Mouse (Mus musculus) myocyte (in vitro differentiated cells): ENCODE data around the gene Clnk. TPM values are rescaled to one million over a fixed set of nuclear protein-coding genes. Genes with fewer than 3 reads are reported as not detected.

Experiments used
- H3K27me3 ChIP-seq: one replicate; pipeline ENCODE4 v1.6.1; 2011; ENCODE audit not compliant: control insufficient read depth, insufficient read depth, insufficient read length
- H3K36me3 ChIP-seq: one replicate; pipeline ENCODE4 v1.6.1; 2011; ENCODE audit not compliant: control insufficient read depth, insufficient read depth
- H3K4me2 ChIP-seq: one replicate; pipeline ENCODE4 v1.6.1; 2011; ENCODE audit warnings: low read depth, control low read depth
- H3K4me3 ChIP-seq: one replicate; pipeline ENCODE4 v1.5.1; 2011; ENCODE audit warnings: mild to moderate bottlenecking, control low read depth, moderate library complexity
- H3K79me2 ChIP-seq: one replicate; pipeline ENCODE4 v1.6.1; 2011; ENCODE audit not compliant: control insufficient read depth, insufficient read depth
- H3ac ChIP-seq: one replicate; pipeline ENCODE4 v1.6.1; 2011; ENCODE audit not compliant: control insufficient read depth, insufficient read length
- CEBPB ChIP-seq: IDR thresholded peaks from 2 replicates; pipeline ENCODE4 v1.6.1; 2011; ENCODE audit warnings: mild to moderate bottlenecking, moderate library complexity; ENCODE audit not compliant: poor library complexity, insufficient read depth, severe bottlenecking
- E2F4 ChIP-seq: IDR thresholded peaks from one replicate; pipeline ENCODE4 v1.6.1; 2011; ENCODE audit warnings: mild to moderate bottlenecking, control low read depth, moderate library complexity; ENCODE audit not compliant: insufficient read depth
- MAX ChIP-seq: IDR thresholded peaks from one replicate; pipeline ENCODE4 v1.6.1; 2011; ENCODE audit warnings: low read depth, mild to moderate bottlenecking, control low read depth
- MYOD1 ChIP-seq, 3 experiments: IDR thresholded peaks; one replicate each; pipeline ENCODE4 v1.6.1; 2011; ENCODE audit warnings: control low read depth in 2 of 3, low read depth in 2 of 3, mild to moderate bottlenecking in 2 of 3, moderate library complexity in 1 of 3; ENCODE audit not compliant: insufficient read length in 2 of 3, control insufficient read depth in 1 of 3
- MYOG ChIP-seq, 3 experiments: IDR thresholded peaks; one replicate each; pipeline ENCODE4 v1.6.1; 2011; ENCODE audit warnings: control low read depth in 2 of 3, low read depth in 2 of 3, mild to moderate bottlenecking in 2 of 3; ENCODE audit not compliant: insufficient read length in 2 of 3, control insufficient read depth in 1 of 3, insufficient read depth in 1 of 3
- POLR2A ChIP-seq: IDR thresholded peaks from one replicate; pipeline ENCODE4 v1.6.1; 2011; ENCODE audit warnings: low read depth, mild to moderate bottlenecking, control low read depth, moderate library complexity; ENCODE audit not compliant: insufficient read length
- POLR2AphosphoS2 ChIP-seq: IDR thresholded peaks from one replicate; pipeline ENCODE4 v1.6.1; 2011; ENCODE audit warnings: low read depth, control low read depth; ENCODE audit not compliant: insufficient read length
- REST ChIP-seq: IDR thresholded peaks from one replicate; pipeline ENCODE4 v1.6.1; 2011; ENCODE audit warnings: mild to moderate bottlenecking, control low read depth, moderate library complexity; ENCODE audit not compliant: insufficient read depth, insufficient read length
- SRF ChIP-seq: IDR thresholded peaks from one replicate; pipeline ENCODE4 v1.6.1; 2011; ENCODE audit warnings: low read depth; ENCODE audit not compliant: control insufficient read depth, insufficient read length
- TCF12 ChIP-seq: IDR thresholded peaks from one replicate; pipeline ENCODE4 v1.6.1; 2011; ENCODE audit warnings: mild to moderate bottlenecking, control low read depth; ENCODE audit not compliant: poor library complexity, insufficient read depth, severe bottlenecking
- TCF3 ChIP-seq: IDR thresholded peaks from one replicate; pipeline ENCODE4 v1.6.1; 2011; ENCODE audit warnings: low read depth, control low read depth; ENCODE audit not compliant: insufficient read length
- USF1 ChIP-seq: IDR thresholded peaks from one replicate; pipeline ENCODE4 v1.6.1; 2011; ENCODE audit warnings: low read depth, mild to moderate bottlenecking, control low read depth, moderate library complexity
- polyA plus RNA-seq: library from polyadenylated mRNA; unstranded; fragments of >200 nt; fragmentation: generic; extraction: Trizol; gene quantifications from one replicate; pipeline ENCODE4 v1.2.1, GENCODE M21; 2012; ENCODE audit warnings: missing spikeins

Gene Clnk
- polyA plus RNA-seq, 1 experiment: not detected

GRCm38 (mm10) chr5:38858015-38858721, 18.4 kb downstream of the Clnk start:
- no peak for TF ChIP-seq POLR2A
- TF ChIP-seq TCF3: no peak
- no peak for TF ChIP-seq USF1
- no peak for TF ChIP-seq SRF
- TF ChIP-seq MAX: no peak
- TF ChIP-seq MYOD1 (IDR thresholded peaks at IDR 0.05; ENCODE audit: control insufficient read depth in 1 of 3, insufficient read length in 2 of 3, low read depth in 2 of 3): no peak
- TF ChIP-seq POLR2AphosphoS2: no peak
- no peak for TF ChIP-seq E2F4
- TF ChIP-seq CEBPB: no peak
- no peak for TF ChIP-seq REST
- no peak for TF ChIP-seq TCF12
- Histone ChIP-seq H3K4me2 (peak overlapping the region; percentile 59), H3K36me3 (no peaks in the 10 kb centered on the region), H3ac (no peak overlapping the region), H3K79me2 (no peaks in the 10 kb centered on the region), H3K4me3 (no peak overlapping the region), H3K27me3 (no peaks in the 10 kb centered on the region)

DNA sequence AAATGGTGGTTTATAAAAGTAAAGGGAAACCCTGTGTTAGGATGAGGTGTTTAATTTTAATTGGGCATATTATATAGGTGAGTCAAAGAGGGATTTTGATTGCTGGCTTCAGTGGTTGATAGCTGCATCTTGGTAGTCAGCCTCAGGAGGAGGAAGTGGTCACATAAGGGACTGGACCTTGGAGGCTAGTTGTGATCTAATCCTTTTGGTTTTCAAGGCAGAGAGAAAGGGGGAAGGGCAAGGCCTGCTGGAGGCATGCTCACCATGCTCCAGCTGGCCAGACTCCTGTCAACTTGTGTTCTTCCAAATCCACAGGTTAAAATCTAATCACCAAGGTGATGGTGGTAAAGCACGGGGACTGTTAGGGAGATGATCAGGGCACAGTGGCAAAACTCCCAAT, 19.0 kb downstream of the Clnk start:
- peak overlapping the region; percentile 59 for H3K4me2 ChIP-seq
- TF ChIP-seq MYOG (IDR thresholded peaks at IDR 0.05; ENCODE audit: control insufficient read depth in 1 of 3, insufficient read depth in 1 of 3, insufficient read length in 2 of 3, low read depth in 2 of 3) (no peak), CEBPB (no peak), E2F4 (no peak), TCF3 (no peak), MYOD1 (IDR thresholded peaks at IDR 0.05; ENCODE audit: control insufficient read depth in 1 of 3, insufficient read length in 2 of 3, low read depth in 2 of 3) (no peak), POLR2AphosphoS2 (no peak), MAX (no peak), POLR2A (no peak), USF1 (no peak), SRF (no peak)
- no peaks in the 10 kb centered on the region for H3K36me3 ChIP-seq
- no peaks in the 10 kb centered on the region for H3K27me3 ChIP-seq
- H3ac ChIP-seq: no peak overlapping the region
- no peaks in the 10 kb centered on the region for H3K79me2 ChIP-seq
- H3K4me3 ChIP-seq: no peak overlapping the region

DNA sequence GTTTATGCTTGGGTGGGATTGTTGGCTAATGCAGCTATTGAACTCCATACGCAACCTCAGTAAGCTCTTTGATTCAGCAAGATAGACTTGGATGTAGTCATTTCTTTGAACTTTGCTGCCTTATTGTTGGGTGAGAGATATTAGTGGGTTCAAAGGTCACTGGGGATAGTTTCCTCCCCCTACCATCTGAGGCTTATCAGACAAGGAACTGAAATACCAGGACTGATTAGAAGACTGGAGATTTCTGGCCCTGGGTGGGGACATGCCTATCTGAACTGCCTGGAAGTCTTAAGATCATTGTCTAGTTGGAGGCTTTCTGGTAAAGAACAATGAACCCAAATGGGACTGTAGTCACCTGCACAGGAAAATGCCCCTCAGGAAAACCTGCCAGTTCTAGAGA, 26.4 kb downstream of the Clnk start:
- H3K36me3 ChIP-seq: no peaks in the 10 kb centered on the region
- no peak overlapping the region for H3K4me3 ChIP-seq
- H3ac ChIP-seq: no peak overlapping the region
- no peak overlapping the region for H3K4me2 ChIP-seq
- H3K79me2 ChIP-seq: no peaks in the 10 kb centered on the region
- TF ChIP-seq SRF (no peak), POLR2AphosphoS2 (no peak), MAX (no peak), REST (no peak), MYOG (IDR thresholded peaks at IDR 0.05; ENCODE audit: control insufficient read depth in 1 of 3, insufficient read depth in 1 of 3, insufficient read length in 2 of 3, low read depth in 2 of 3) (no peak), POLR2A (no peak), TCF3 (no peak), E2F4 (no peak), USF1 (no peak), CEBPB (no peak), TCF12 (no peak), MYOD1 (IDR thresholded peaks at IDR 0.05; ENCODE audit: control insufficient read depth in 1 of 3, insufficient read length in 2 of 3, low read depth in 2 of 3) (no peak)
- H3K27me3 ChIP-seq: no peaks in the 10 kb centered on the region

DNA sequence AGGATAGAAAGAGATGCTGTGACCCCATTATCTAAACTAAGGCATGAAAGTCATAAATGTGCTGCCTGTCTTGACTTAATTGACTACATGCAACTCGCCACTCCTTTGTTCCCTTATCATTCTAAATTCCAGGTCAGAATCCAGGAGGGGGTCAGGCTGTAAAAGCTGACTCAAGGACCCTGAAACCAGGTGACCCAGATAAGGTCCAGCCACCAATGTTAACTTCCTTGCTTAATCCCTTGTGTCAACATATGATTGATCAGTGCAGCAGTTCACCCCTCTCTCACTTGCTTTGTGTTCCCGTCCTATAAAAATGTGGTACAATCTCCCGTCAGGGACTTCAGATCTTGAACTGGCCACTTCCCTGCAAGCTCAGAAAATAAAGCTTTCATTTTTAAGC, 31.1 kb downstream of the Clnk start:
- Histone ChIP-seq H3K4me3 (no peak overlapping the region), H3K4me2 (no peak overlapping the region), H3K27me3 (no peaks in the 10 kb centered on the region), H3K36me3 (no peaks in the 10 kb centered on the region), H3K79me2 (no peaks in the 10 kb centered on the region), H3ac (no peak overlapping the region)
- no peak for TF ChIP-seq E2F4

DNA sequence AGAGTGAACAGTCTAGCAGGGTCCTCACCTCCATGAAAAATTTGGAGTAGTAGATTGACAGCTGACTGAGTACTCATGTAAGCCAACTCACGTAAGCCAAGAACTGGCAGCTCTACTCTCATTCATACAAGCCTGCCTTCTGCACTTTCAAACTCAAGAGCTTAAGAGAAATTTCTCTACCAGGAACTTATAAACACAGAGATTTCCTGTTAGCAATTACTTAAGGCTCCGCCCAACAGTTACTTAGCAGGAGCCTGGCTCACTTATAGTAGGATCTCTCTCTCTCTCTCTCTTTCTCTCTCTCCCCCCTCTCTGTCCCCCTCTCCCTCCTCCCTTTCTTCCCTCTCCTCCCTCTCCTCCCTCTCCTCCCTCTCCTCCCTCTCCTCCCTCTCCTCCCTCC, 32.3 kb downstream of the Clnk start:
- H3K79me2 ChIP-seq: no peaks in the 10 kb centered on the region
- H3K27me3 ChIP-seq: no peaks in the 10 kb centered on the region
- H3ac ChIP-seq: no peak overlapping the region
- TF ChIP-seq MYOD1 (IDR thresholded peaks at IDR 0.05; ENCODE audit: control insufficient read depth in 1 of 3, insufficient read length in 2 of 3, low read depth in 2 of 3): no peak
- no peak for TF ChIP-seq E2F4
- no peak for TF ChIP-seq REST
- TF ChIP-seq TCF3: no peak
- no peak for TF ChIP-seq TCF12
- TF ChIP-seq SRF: no peak
- no peak for TF ChIP-seq MYOG (IDR thresholded peaks at IDR 0.05; ENCODE audit: control insufficient read depth in 1 of 3, insufficient read depth in 1 of 3, insufficient read length in 2 of 3, low read depth in 2 of 3)
- no peak for TF ChIP-seq USF1
- no peak for TF ChIP-seq CEBPB
- TF ChIP-seq POLR2AphosphoS2: no peak
- no peak for TF ChIP-seq POLR2A
- no peak for TF ChIP-seq MAX
- H3K4me2 ChIP-seq: no peak overlapping the region
- H3K4me3 ChIP-seq: no peak overlapping the region
- H3K36me3 ChIP-seq: no peaks in the 10 kb centered on the region
